Mouse (Mus musculus) small intestine, adult 2 months (tissue): ENCODE data around the gene Fam168a.

ENCODE experiments used
- CTCF ChIP-seq: fragments of 200-500 bp; IDR thresholded peaks from 2 replicates; pipeline ENCODE4 v1.5.1; 2012; ENCODE audit warnings: low read depth, mild to moderate bottlenecking, control low read depth, inconsistent platforms, low read length, moderate library complexity, mixed read lengths; ENCODE audit not compliant: insufficient replicate concordance, insufficient read length; ENCODE audit errors: extremely low read depth
- POLR2A ChIP-seq: fragments of 200-500 bp; IDR thresholded peaks from 2 replicates; pipeline ENCODE4 v1.6.1; 2012; ENCODE audit warnings: low read depth, mild to moderate bottlenecking, control low read depth, inconsistent platforms, low read length, moderate library complexity

GRCm38 (mm10) chr7:100868551-100868950 is 162.1 kb downstream of the Fam168a start:
- TF ChIP-seq CTCF: no peak
- TF ChIP-seq POLR2A: no peak
